Mouse (Mus musculus): ENCODE results near the gene Hist2h2aa2.
"Not testable (repeated sequence)": the region's sequence is repeated elsewhere in the genome, so short reads cannot be mapped to it uniquely, and the experiment has no call there.

The Hist2h2aa2 gene

GRCm38 (mm10) chr3:96262216-96262875, 22.3 kb upstream of the Hist2h2aa2 start:
- DNase-seq (ENCODE audit: low read depth, low spot score): peak; percentile 91

- no peak for DNase-seq (ENCODE audit: low read depth, low spot score)
These were observed 21.5 kb upstream of the Hist2h2aa2 start for GRCm38 (mm10) chr3:96261623-96262022.

GRCm38 (mm10) chr3:96260220-96260619, 20.1 kb upstream of the Hist2h2aa2 start:
- DNase-seq (ENCODE audit: low read depth, low spot score): no peak

DNA sequence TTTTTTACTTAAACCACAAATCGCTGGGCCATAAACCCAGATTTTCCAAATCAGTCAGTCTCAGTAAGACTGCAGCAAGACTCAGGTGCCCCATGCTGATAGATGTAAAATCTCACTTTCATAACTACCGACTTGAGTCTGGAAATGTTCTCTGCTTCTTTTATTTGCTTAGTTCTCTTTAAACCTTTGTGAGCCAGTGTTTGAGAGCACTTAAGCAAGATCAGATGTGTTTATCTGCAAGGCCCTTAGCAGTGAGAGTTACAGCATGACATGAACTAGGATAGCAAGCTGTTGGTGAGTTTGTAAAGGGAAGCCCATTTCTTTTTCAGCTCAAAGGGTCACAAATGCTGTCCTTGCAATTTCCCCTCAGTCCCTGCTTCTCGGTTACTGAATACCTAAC, 17.1 kb upstream of the Hist2h2aa2 start:
- DNase-seq (ENCODE audit: low read depth, low spot score): no peak

GRCm38 (mm10) chr3:96255926-96256593, 16.0 kb upstream of the Hist2h2aa2 start:
- no peak for DNase-seq (ENCODE audit: low read depth, low spot score)

- DNase-seq (ENCODE audit: low read depth, low spot score): peak; percentile 87
These were observed 14.7 kb upstream of the Hist2h2aa2 start for GRCm38 (mm10) chr3:96254683-96255355.

DNA sequence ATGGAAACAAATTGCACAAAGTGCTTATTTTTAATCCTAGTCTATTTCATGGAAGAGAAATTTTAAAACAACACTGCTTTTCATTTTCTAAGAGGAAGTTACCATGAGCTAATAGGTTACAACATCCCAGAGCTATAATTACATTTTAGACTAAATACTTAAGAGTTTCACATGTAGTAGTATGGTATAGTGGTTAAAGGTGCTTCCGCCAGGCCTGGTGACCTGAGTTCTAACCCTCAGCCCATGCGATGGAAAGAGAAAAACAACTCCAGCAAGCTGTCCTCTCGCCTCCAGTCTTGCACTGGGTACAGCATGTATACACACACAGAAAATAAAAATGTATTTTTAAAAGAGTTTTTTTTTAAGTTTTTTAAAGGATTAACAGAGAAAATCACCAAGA, 11.7 kb upstream of the Hist2h2aa2 start:
- no peak for DNase-seq (ENCODE audit: low read depth, low spot score)

DNA sequence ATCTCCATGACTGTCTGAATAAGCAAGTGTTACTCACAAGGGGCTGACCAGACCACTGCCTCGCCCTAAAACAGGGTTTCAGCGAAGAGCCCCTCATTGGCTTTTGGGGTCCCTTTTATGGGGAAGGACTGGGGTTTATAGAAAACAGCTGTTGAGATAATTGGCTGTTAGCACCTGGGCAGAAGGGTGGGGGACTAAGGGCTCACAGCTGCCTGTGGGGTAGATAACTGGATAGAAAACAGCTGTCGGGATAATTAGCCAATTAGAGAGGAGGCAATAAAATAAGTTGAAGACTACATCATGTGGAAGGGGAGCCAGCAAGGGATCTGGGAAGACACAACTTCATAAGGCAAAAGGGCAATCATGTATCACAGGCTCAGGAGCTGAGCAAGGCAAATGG, 10.8 kb upstream of the Hist2h2aa2 start:
- no peak for DNase-seq (ENCODE audit: low read depth, low spot score)

- DNase-seq (ENCODE audit: low read depth, low spot score): no peak
These were observed 8.9 kb upstream of the Hist2h2aa2 start for GRCm38 (mm10) chr3:96249034-96249345.

DNA sequence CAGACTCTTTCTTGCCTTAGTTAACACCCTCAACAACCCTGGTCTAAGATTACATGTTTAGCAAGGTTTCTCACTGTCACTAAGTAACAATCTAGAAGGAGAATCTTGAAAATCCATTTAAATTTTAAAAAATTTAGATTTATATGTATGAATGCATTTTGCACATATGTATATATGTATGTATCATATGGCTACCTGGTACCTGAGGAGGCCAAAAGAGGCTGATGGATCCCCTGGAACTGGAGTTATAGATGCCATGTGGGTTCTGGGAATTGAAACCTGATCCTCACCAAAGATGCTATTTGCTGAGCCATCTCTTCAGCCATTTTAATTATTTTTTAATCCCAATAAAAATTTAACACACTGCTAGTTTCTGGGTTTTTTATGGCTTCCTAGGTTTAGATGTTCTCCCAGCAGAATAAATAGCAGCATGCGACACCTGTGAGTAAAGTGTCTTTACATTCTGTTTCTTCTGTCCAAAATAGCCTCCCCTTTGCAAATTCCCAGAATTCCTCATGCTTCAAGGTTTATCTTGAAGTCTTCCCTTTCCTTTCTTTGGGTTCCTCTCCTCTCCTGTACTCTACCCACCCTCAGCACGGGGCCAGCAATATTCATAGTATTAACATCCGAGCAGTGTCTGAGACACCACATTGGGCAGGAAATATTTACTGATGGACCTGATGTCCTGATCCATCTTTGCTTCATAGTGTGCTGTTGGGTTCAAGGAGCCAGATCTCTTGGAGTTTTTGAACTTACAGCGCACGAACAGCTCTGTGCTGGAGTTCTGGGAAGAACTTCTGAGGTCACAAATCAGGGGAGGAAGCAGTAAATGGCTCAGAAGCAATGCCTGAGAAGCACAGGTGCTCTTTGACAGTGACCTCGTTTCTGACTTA, 8.3 kb upstream of the Hist2h2aa2 start:
- peak; percentile 26 for DNase-seq (ENCODE audit: low read depth, low spot score)

DNA sequence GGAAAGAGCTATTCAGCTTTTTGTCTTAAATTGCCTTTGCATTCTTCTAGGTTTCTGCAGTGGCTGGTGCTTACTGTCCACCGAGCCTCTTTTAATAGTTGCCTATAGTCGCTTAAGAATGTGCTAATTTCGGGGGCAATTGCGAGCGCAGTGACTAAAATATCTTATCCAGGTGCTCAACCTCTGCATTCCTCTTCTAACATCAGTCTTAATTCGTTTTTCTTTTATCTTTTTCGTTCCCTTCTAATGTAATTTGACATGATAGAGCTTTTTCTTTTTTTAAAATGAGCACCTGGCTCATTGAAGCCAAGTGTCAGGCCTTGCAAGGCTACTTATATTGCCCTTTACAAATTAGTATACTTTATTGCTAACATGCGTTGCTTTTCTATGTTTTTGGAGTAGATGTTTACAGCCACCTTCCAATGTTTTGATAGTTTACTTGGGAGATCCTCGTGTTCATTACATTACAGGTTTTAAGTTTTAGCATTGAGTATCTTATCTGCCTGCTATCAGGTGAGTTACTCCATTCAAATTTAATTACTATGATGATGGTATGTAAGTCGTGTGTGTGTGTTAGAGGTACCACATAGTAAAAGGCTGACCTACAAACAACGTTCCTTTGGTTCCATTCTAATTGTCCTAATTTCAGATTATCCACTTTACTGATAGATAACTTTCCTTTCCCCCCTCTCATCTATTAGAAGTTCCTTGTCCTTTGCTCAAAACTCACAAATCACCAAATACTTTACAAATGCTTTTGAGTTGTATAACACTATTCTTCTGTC, 7.5 kb upstream of the Hist2h2aa2 start:
- peak; percentile 54 for DNase-seq (ENCODE audit: low read depth, low spot score)

GRCm38 (mm10) chr3:96246427-96246856, 6.4 kb upstream of the Hist2h2aa2 start, which contains the start of gene Hist2h3c1:
Gene Hist2h3c1 (plus strand): TSS chr3:96246685.
- not testable (repeated sequence) for DNase-seq (ENCODE audit: low read depth, low spot score)

DNA sequence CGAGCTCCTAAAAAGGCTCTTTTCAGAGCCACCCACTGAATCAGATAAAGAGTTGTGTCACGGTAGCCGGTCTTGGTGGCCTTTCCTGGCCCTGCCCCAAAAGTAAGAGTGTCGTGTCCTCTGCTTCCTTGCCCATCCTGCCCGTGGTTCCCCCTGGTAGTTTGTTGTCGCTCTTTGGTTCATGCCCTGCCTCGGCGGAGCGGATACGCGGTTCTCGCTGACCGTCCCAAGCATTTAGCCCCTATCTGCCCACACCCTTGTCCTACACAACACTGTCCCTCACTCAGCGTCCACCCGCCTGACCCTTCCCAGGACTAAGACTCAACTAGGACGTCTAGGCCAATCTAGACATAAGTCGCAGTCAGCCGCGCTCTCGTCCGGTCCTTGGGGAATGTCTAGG, 5.9 kb upstream of the Hist2h2aa2 start:
- DNase-seq (ENCODE audit: low read depth, low spot score): not testable (repeated sequence)

- DNase-seq (ENCODE audit: low read depth, low spot score): peak; percentile 85
These were observed 5.2 kb upstream of the Hist2h2aa2 start, which contains the start of gene Hist2h2aa1 for GRCm38 (mm10) chr3:96245003-96245886. Gene Hist2h2aa1 (plus strand): TSS chr3:96245497.

- DNase-seq (ENCODE audit: low read depth, low spot score): no peak
These were observed 4.0 kb upstream of the Hist2h2aa2 start for GRCm38 (mm10) chr3:96243921-96244572.

DNA sequence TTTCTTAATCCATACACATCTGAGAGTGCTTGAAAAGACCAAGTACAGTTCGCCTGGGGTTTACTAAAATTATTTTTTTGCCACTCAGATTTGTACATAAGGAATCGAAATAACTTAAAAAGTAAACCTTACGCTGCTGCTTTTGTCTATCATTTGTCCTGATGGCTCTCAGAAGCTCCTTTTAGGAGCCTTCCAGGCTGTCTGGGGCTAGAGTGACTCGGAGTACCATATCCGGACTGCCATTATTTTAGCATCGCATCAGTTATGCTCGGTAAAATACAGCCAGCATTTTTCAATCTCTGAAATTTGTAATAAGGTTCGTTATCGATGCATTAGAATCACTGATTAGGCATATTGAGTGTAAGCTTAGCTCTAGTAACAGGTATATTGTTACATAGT, 722 bp upstream of the Hist2h2aa2 start:
- DNase-seq (ENCODE audit: low read depth, low spot score): no peak

GRCm38 (mm10) chr3:96238954-96239793, 902 bp downstream of the Hist2h2aa2 start, which contains the start of gene Hist2h3c2:
Gene Hist2h3c2 (minus strand): TSS chr3:96239127.
- DNase-seq (ENCODE audit: low read depth, low spot score): not testable (repeated sequence)

DNA sequence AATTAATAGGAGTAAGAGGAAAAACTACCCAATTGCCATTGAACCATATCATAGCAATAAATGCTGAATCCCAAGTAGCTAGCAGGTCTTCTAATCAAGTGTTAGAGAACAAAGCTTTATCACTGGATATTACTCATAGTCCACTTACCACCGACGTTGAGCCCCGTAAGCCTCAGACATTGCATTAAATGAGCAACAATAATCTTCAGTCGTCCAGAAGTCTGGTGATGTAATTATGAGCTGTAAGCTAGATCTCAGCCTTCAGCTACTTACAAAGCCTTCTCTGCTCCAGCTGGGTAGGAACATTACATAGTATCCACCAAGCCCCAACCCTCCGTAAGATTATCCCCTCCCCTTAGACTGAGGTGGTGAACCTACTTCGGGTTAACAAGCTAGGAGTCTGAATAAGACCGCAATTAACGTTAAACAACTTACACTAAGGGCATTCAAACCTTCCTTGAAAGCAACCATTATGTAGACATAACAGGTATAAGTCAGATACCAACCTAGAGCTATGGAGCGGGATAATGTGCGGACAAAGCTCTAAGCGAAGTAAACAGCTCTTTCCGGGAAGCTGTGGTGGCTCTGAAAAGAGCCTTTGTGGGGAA, 2.1 kb downstream of the Hist2h2aa2 start:
- DNase-seq (ENCODE audit: low read depth, low spot score): peak; percentile 62

Data from ZHBTc4 (cell line).